Mouse (Mus musculus) lung, postnatal 0 days (tissue): ENCODE data around the gene Hnrnpll. TPM values are rescaled to one million over a fixed set of nuclear protein-coding genes. Genes with fewer than 3 reads are reported as not detected.
"Not testable (repeated sequence)": the region's sequence is repeated elsewhere in the genome, so short reads cannot be mapped to it uniquely, and the experiment has no call there.

Experiments used
- ATAC-seq: fragments of 200-750 bp; cut with Nextera tagmentation; 2 replicates; pipeline ENCODE4 v1.8.0; 2017; ENCODE audit warnings: moderate library complexity
- DNase-seq: peaks from one replicate; pipeline ENCODE4 v3.0.0-alpha.2; 2016; ENCODE audit warnings: low spot score
- H3K27ac ChIP-seq: fragments of 300-500 bp; sonication (generic); 2 replicates; pipeline ENCODE4 v1.5.1; 2014; ENCODE audit warnings: antibody characterized with exemption, mild to moderate bottlenecking, low read length, mixed read lengths
- H3K27me3 ChIP-seq: fragments of 300-500 bp; sonication (generic); replicated peaks from 2 replicates; pipeline ENCODE4 v1.6.1; 2014; ENCODE audit warnings: low read length, mixed read lengths; ENCODE audit not compliant: insufficient read depth
- H3K36me3 ChIP-seq: fragments of 300-500 bp; sonication (generic); 2 replicates; pipeline ENCODE4 v1.6.1; 2014; ENCODE audit warnings: low read length, mixed read lengths; ENCODE audit not compliant: insufficient read depth
- H3K4me1 ChIP-seq: fragments of 300-500 bp; sonication (generic); 2 replicates; pipeline ENCODE4 v1.6.1; 2014; ENCODE audit warnings: antibody characterized with exemption, low read depth, low read length, mixed read lengths; ENCODE audit not compliant: insufficient read depth
- H3K4me2 ChIP-seq: fragments of 300-500 bp; sonication (generic); replicated peaks from 2 replicates; pipeline ENCODE4 v1.6.1; 2014; ENCODE audit warnings: low read depth, mild to moderate bottlenecking, low read length, moderate library complexity, mixed read lengths
- H3K4me3 ChIP-seq: fragments of 300-500 bp; sonication (generic); 2 replicates; pipeline ENCODE4 v1.5.1; 2014; ENCODE audit warnings: low read depth, low read length
- H3K9ac ChIP-seq: fragments of 300-500 bp; sonication (generic); replicated peaks from 2 replicates; pipeline ENCODE4 v1.6.1; 2014; ENCODE audit warnings: low read depth, mild to moderate bottlenecking
- H3K9me3 ChIP-seq: fragments of 300-500 bp; sonication (generic); 2 replicates; pipeline ENCODE4 v1.6.1; 2016; ENCODE audit warnings: low read length, mixed read lengths
- CTCF ChIP-seq: IDR thresholded peaks from 2 replicates; pipeline ENCODE4 v1.5.1; 2016; ENCODE audit warnings: antibody characterized with exemption, mild to moderate bottlenecking
- EP300 ChIP-seq: IDR thresholded peaks from 2 replicates; pipeline ENCODE4 v1.6.1; 2016; ENCODE audit warnings: antibody characterized with exemption, mild to moderate bottlenecking, control low read depth
- WGBS: fragments of 180-500 bp; shearing (Covaris S2); extraction: QIAGEN DNeasy Blood & Tissue Kit; methylation state at CpG from one replicate; pipeline ENCODE4 v1.1.7; 2014; 5-methylcytosine and 5-hydroxymethylcytosine counted together
- polyA plus RNA-seq: library from polyadenylated mRNA; unstranded; fragments of >200 nt; fragmentation: Nextera tagmentation; extraction: Ambion mirVana; gene quantifications from 2 replicates; pipeline ENCODE4 v1.2.1, GENCODE M21; 2015

Gene Hnrnpll
- polyA plus RNA-seq, 1 experiment from 2014 or later = 30.2 TPM

- peaks cover 38% of the 10 kb centered on the region for H3K36me3 ChIP-seq
- H3K9me3 ChIP-seq, H3K9ac ChIP-seq, H3K4me2 ChIP-seq, H3K27ac ChIP-seq, H3K4me3 ChIP-seq, ATAC-seq, H3K27me3 ChIP-seq, H3K4me1 ChIP-seq, DNase-seq: not testable (repeated sequence)
- TF ChIP-seq CTCF = peak; percentile 20; the same call in 1 of the 2 replicates
These were observed 12.8 kb downstream of the Hnrnpll start for GRCm38 (mm10) chr17:80049300-80049699.

- Histone ChIP-seq H3K4me2 (no peak overlapping the region), H3K9me3 (no peaks in the 10 kb centered on the region), H3K27me3 (no peaks in the 10 kb centered on the region), H3K9ac (no peak overlapping the region), H3K4me1 (no peaks in the 10 kb centered on the region), H3K36me3 (peaks cover 38% of the 10 kb centered on the region), H3K4me3 (no peak overlapping the region), H3K27ac (no peak overlapping the region)
- ATAC-seq = no peak
- 58% methylated on average over 7 of the region's 7 CpGs for WGBS
- TF ChIP-seq CTCF = peak; percentile 74
- TF ChIP-seq EP300 = no peak
- peak; percentile 79 for DNase-seq
These were observed 13.9 kb downstream of the Hnrnpll start for GRCm38 (mm10) chr17:80048230-80048629.

GRCm38 (mm10) chr17:80041739-80042138, 20.4 kb downstream of the Hnrnpll start:
- Histone ChIP-seq H3K4me2 (no peak overlapping the region), H3K36me3 (peaks cover 6% of the 10 kb centered on the region), H3K9me3 (no peaks in the 10 kb centered on the region), H3K4me3 (no peak overlapping the region), H3K9ac (no peak overlapping the region), H3K27me3 (no peaks in the 10 kb centered on the region), H3K27ac (no peak overlapping the region), H3K4me1 (no peaks in the 10 kb centered on the region)
- ATAC-seq = no peak
- 63% methylated on average over 1 of the region's 1 CpGs for WGBS
- TF ChIP-seq CTCF = no peak
- no peak for TF ChIP-seq EP300
- no peak for DNase-seq

- Histone ChIP-seq H3K27me3 (no peaks in the 10 kb centered on the region), H3K4me1 (no peaks in the 10 kb centered on the region), H3K36me3 (peaks cover 33% of the 10 kb centered on the region), H3K9me3 (no peaks in the 10 kb centered on the region), H3K27ac (no peak overlapping the region), H3K9ac (no peak overlapping the region), H3K4me3 (no peak overlapping the region), H3K4me2 (no peak overlapping the region)
- peak; percentile 12; the same call in 1 of the 2 replicates for TF ChIP-seq CTCF
- TF ChIP-seq EP300 = no peak
- WGBS = 83% methylated on average over 6 of the region's 6 CpGs
- ATAC-seq (no peak), DNase-seq (no peak)
These were observed 33.5 kb downstream of the Hnrnpll start for GRCm38 (mm10) chr17:80028675-80029074.

GRCm38 (mm10) chr17:80026189-80026936, 35.8 kb downstream of the Hnrnpll start:
- Histone ChIP-seq H3K4me2 (no peak overlapping the region), H3K4me3 (no peak overlapping the region), H3K4me1 (no peaks in the 10 kb centered on the region), H3K27me3 (no peaks in the 10 kb centered on the region), H3K9ac (no peak overlapping the region), H3K9me3 (no peaks in the 10 kb centered on the region), H3K27ac (no peak overlapping the region), H3K36me3 (0 out of 2 replicates have a peak, but pooled peaks cover 16% of the 10 kb centered on the region)
- ATAC-seq (no peak), DNase-seq (no peak)
- TF ChIP-seq EP300 (no peak), CTCF (no peak)
- WGBS = 90% methylated on average over 5 of the region's 5 CpGs

GRCm38 (mm10) chr17:80022090-80022489, 40.0 kb downstream of the Hnrnpll start:
- Histone ChIP-seq H3K4me2 (no peak overlapping the region), H3K4me1 (no peaks in the 10 kb centered on the region), H3K4me3 (no peak overlapping the region), H3K36me3 (no peaks in the 10 kb centered on the region), H3K27ac (no peak overlapping the region), H3K27me3 (no peaks in the 10 kb centered on the region), H3K9me3 (no peaks in the 10 kb centered on the region), H3K9ac (no peak overlapping the region)
- peak; percentile 21 for DNase-seq
- 62% methylated on average over 5 of the region's 5 CpGs for WGBS
- no peak for TF ChIP-seq EP300
- ATAC-seq = no peak
